Mouse (Mus musculus): ENCODE results near the gene Nek4. TPM values are rescaled to one million over a fixed set of nuclear protein-coding genes. Genes with fewer than 3 reads are reported as not detected.

Nek4 gene
- polyA plus RNA-seq, 1 experiment: 1.4 TPM

DNA sequence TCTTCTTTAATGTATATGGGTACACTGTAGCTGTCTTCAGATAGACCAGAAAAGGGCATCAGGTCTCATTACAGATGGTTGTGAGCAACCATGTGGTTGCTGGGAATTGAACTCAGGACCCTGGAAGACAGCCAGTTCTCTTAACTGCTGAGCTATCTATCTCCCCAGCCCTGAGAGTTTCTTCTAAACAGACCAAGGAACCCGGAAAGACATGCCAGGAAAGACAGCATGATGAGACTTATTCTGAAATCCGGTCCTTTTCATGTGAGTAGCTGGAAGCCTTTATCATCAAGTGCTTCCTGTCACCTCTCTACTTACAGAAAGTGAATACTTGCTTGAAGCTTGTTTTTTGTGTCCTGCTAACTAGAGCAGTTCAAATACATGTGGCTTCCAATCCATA is 53.4 kb downstream of the Nek4 start:
- H3K4me3 ChIP-seq (replicated peaks): no peak overlapping the region
- TF ChIP-seq FLI1 (IDR thresholded peaks at IDR 0.05; ENCODE audit: low read length) (no peak), GATA1 (IDR thresholded peaks at IDR 0.05; ENCODE audit: borderline replicate concordance, low read length) (no peak)
- H3K27me3 ChIP-seq (replicated peaks): no peaks in the 10 kb centered on the region
- H3K36me3 ChIP-seq (replicated peaks; ENCODE audit: low read length): peaks cover 35% of the 10 kb centered on the region
- H3K9me3 ChIP-seq: no peaks in the 10 kb centered on the region
- peaks cover 55% of the 10 kb centered on the region for H3K4me1 ChIP-seq

DNA sequence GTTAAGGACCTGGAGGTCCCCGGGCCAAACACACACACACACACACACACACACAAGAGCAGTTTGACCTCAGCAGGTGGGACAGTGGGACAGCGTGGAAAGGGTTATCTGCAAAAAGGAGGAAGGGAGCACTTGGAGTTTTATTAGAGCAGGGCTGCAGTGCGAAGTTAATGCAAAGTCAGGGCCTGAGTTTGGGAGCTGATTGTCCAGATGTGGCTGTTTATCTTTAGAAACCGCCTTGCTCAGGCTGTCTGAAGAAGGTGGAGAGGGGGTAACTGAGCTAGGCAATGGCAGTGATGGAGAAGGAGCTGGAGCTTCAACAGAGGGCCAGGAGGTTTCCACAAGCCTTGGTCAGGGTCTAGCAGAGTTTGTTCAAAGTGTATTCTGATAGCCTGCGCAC is 55.6 kb downstream of the Nek4 start:
- TF ChIP-seq GATA1 (IDR thresholded peaks at IDR 0.05; ENCODE audit: borderline replicate concordance, low read length) (no peak), FLI1 (IDR thresholded peaks at IDR 0.05; ENCODE audit: low read length) (no peak)
- H3K4me3 ChIP-seq (replicated peaks): no peak overlapping the region
- H3K27me3 ChIP-seq (replicated peaks): no peaks in the 10 kb centered on the region
- peaks cover 45% of the 10 kb centered on the region for H3K4me1 ChIP-seq
- peaks cover 57% of the 10 kb centered on the region for H3K36me3 ChIP-seq (replicated peaks; ENCODE audit: low read length)
- no peaks in the 10 kb centered on the region for H3K9me3 ChIP-seq

GRCm38 (mm10) chr14:31011588-31011987 is 60.4 kb downstream of the Nek4 start:
- Histone ChIP-seq H3K4me3 (replicated peaks) (no peak overlapping the region), H3K27me3 (replicated peaks) (no peaks in the 10 kb centered on the region), H3K4me1 (peaks cover 21% of the 10 kb centered on the region), H3K36me3 (replicated peaks; ENCODE audit: low read length) (peaks cover 96% of the 10 kb centered on the region), H3K9me3 (no peaks in the 10 kb centered on the region)
- TF ChIP-seq FLI1 (IDR thresholded peaks at IDR 0.05; ENCODE audit: low read length) (no peak), GATA1 (IDR thresholded peaks at IDR 0.05; ENCODE audit: borderline replicate concordance, low read length) (no peak)

DNA sequence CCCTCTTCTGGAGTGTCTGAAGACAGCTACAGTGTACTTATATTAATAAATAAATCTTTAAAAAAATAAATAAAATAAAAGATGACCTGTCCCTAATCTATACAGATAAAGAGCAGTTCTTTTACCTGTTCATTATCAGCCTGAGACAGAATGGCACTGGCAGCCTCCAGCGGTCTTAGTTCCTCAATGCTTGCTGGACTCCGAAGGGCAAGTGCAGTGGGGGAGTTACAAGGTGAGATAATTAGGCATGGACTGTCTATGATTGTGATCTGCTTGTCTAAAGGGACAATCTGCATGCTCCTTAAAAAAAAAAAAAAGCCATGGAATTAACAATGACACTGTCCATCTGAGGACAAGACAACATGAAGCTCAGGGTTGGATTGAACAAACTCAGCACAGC is 62.8 kb downstream of the Nek4 start:
- Histone ChIP-seq H3K27me3 (replicated peaks) (no peaks in the 10 kb centered on the region), H3K4me1 (peaks cover 28% of the 10 kb centered on the region), H3K36me3 (replicated peaks; ENCODE audit: low read length) (peaks cover 84% of the 10 kb centered on the region), H3K4me3 (replicated peaks) (no peak overlapping the region), H3K9me3 (no peaks in the 10 kb centered on the region)
- TF ChIP-seq GATA1 (IDR thresholded peaks at IDR 0.05; ENCODE audit: borderline replicate concordance, low read length): no peak
- TF ChIP-seq FLI1 (IDR thresholded peaks at IDR 0.05; ENCODE audit: low read length): no peak

DNA sequence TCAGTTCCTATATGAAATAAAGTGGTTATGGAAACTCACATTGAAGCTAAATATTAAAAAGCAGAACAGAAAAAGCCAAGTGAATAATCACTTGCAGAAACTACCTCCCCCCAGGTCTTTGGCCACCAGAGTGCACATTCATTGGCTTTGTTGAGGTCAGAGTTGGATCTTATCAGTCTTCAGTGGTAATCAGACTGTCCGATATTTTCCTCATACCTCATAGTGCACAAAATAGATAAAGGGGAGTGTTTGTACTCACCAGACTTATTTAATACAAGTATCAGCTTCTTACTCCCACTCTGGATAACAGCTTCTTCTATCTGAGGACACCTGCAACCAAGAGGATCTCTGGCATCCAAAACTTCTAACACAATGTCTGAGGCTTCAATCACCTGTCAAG is 64.9 kb downstream of the Nek4 start:
- peaks cover 63% of the 10 kb centered on the region for H3K36me3 ChIP-seq (replicated peaks; ENCODE audit: low read length)
- peaks cover 36% of the 10 kb centered on the region for H3K4me1 ChIP-seq
- no peaks in the 10 kb centered on the region for H3K9me3 ChIP-seq
- TF ChIP-seq FLI1 (IDR thresholded peaks at IDR 0.05; ENCODE audit: low read length) (no peak), GATA1 (IDR thresholded peaks at IDR 0.05; ENCODE audit: borderline replicate concordance, low read length) (no peak)
- H3K27me3 ChIP-seq (replicated peaks): no peaks in the 10 kb centered on the region
- H3K4me3 ChIP-seq (replicated peaks): no peak overlapping the region

DNA sequence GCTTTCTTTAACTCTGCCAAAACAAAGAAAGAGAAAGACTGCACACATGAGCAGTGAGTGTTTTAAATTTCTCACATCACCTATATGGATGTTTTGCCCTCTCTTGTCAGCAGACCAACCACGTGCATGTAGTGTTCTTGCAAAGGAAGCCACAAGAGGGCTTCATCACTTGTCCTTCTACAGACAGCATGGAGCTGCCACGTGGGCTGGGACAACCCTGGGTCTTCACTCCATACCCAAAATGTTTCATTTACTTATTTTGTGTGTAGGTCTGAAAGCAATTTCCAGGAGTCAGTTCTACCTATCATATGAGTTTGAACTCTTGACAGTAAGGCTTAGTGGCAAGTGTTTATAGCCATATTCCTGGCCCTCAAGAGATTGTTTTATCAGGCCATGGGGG is 66.7 kb downstream of the Nek4 start:
- Histone ChIP-seq H3K36me3 (replicated peaks; ENCODE audit: low read length) (peaks cover 58% of the 10 kb centered on the region), H3K27me3 (replicated peaks) (no peaks in the 10 kb centered on the region), H3K4me3 (replicated peaks) (peak overlapping the region; percentile 97), H3K4me1 (peaks cover 49% of the 10 kb centered on the region), H3K9me3 (no peaks in the 10 kb centered on the region)
- TF ChIP-seq GATA1 (IDR thresholded peaks at IDR 0.05; ENCODE audit: borderline replicate concordance, low read length) (no peak), FLI1 (IDR thresholded peaks at IDR 0.05; ENCODE audit: low read length) (no peak)

GRCm38 (mm10) chr14:31018860-31019291 is 67.7 kb downstream of the Nek4 start, which contains the start of the genes Pbrm1 and Gnl3:
TSS of gene Pbrm1 (plus strand) at chr14:31019138.
TSS of gene Gnl3 (minus strand) at chr14:31019152.
- Histone ChIP-seq H3K36me3 (replicated peaks; ENCODE audit: low read length) (peaks cover 58% of the 10 kb centered on the region), H3K4me3 (replicated peaks) (peak within 1 kb of the TSS; percentile 97), H3K4me1 (peaks cover 59% of the 10 kb centered on the region), H3K9me3 (no peaks in the 10 kb centered on the region), H3K27me3 (replicated peaks) (no peaks in the 10 kb centered on the region)
- TF ChIP-seq FLI1 (IDR thresholded peaks at IDR 0.05; ENCODE audit: low read length) (no peak), GATA1 (IDR thresholded peaks at IDR 0.05; ENCODE audit: borderline replicate concordance, low read length) (no peak)

- H3K4me1 ChIP-seq: peaks cover 64% of the 10 kb centered on the region
- peak overlapping the region; percentile 97 for H3K4me3 ChIP-seq (replicated peaks)
- H3K27me3 ChIP-seq (replicated peaks): no peaks in the 10 kb centered on the region
- H3K9me3 ChIP-seq: no peaks in the 10 kb centered on the region
- H3K36me3 ChIP-seq (replicated peaks; ENCODE audit: low read length): peaks cover 58% of the 10 kb centered on the region
- TF ChIP-seq GATA1 (IDR thresholded peaks at IDR 0.05; ENCODE audit: borderline replicate concordance, low read length) (no peak), FLI1 (IDR thresholded peaks at IDR 0.05; ENCODE audit: low read length) (no peak)
These were observed 68.4 kb downstream of the Nek4 start for GRCm38 (mm10) chr14:31019331-31020205.

GRCm38 (mm10) chr14:31022579-31022978 is 71.4 kb downstream of the Nek4 start:
- H3K27me3 ChIP-seq (replicated peaks): no peaks in the 10 kb centered on the region
- TF ChIP-seq FLI1 (IDR thresholded peaks at IDR 0.05; ENCODE audit: low read length): no peak
- TF ChIP-seq GATA1 (IDR thresholded peaks at IDR 0.05; ENCODE audit: borderline replicate concordance, low read length): no peak
- H3K9me3 ChIP-seq: no peaks in the 10 kb centered on the region
- H3K36me3 ChIP-seq (replicated peaks; ENCODE audit: low read length): peaks cover 58% of the 10 kb centered on the region
- H3K4me1 ChIP-seq: peaks cover 45% of the 10 kb centered on the region
- no peak overlapping the region for H3K4me3 ChIP-seq (replicated peaks)

DNA sequence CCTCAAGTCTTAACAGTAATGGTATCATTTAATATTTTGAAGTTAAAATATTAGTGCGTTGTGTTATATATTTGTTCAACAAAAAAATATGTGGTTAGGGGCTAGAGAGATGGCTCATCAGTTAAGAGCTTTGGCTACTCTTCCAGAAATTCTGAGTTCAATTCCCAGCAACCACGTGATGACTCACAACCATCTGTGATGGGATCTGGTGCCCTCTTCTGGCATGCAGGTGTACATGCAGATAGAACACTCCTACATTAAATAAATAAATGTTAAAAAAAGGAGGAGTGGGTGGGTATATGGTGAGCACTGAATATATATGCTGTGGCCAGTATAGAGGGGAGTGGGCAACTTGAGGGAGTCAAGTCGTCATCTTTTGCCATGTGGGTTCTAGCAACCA is 74.6 kb downstream of the Nek4 start:
- Histone ChIP-seq H3K27me3 (replicated peaks) (no peaks in the 10 kb centered on the region), H3K4me1 (peaks cover 32% of the 10 kb centered on the region), H3K4me3 (replicated peaks) (no peak overlapping the region), H3K9me3 (no peaks in the 10 kb centered on the region), H3K36me3 (replicated peaks; ENCODE audit: low read length) (peaks cover 88% of the 10 kb centered on the region)
- no peak for TF ChIP-seq FLI1 (IDR thresholded peaks at IDR 0.05; ENCODE audit: low read length)
- TF ChIP-seq GATA1 (IDR thresholded peaks at IDR 0.05; ENCODE audit: borderline replicate concordance, low read length): no peak

Other genes starting within 250 kb of the Nek4 start
- gene Sfmbt1, start 236.5 kb upstream of the Nek4 start, polyA plus RNA-seq (2012; ENCODE audit: insufficient read depth, low replicate concordance): 0.53 and 1.0 TPM in 2 replicates
- 21.4 and 29.3 TPM in 2 replicates for gene Tmem110, start 125.8 kb upstream of the Nek4 start, polyA plus RNA-seq (2012; ENCODE audit: insufficient read depth, low replicate concordance)
- gene Mustn1, start 72.2 kb upstream of the Nek4 start, polyA plus RNA-seq (2012; ENCODE audit: insufficient read depth, low replicate concordance): 4.1 TPM in 1 of 2 replicates, not detected in the other
- gene Itih4, start 64.9 kb upstream of the Nek4 start, polyA plus RNA-seq (2012; ENCODE audit: insufficient read depth, low replicate concordance): 0.04 TPM in 1 of 2 replicates, not detected in the other
- not detected in 2 replicates for gene Itih3, start 27.6 kb upstream of the Nek4 start, polyA plus RNA-seq (2012; ENCODE audit: insufficient read depth, low replicate concordance)
- gene Itih1, start 8.1 kb upstream of the Nek4 start, polyA plus RNA-seq (2012; ENCODE audit: insufficient read depth, low replicate concordance): 0.20 TPM in 1 of 2 replicates, not detected in the other
- 6.5 and 7.5 TPM in 2 replicates for gene Glt8d1, start 50.0 kb downstream of the Nek4 start, polyA plus RNA-seq (2012; ENCODE audit: insufficient read depth, low replicate concordance)
- gene Spcs1, start 50.3 kb downstream of the Nek4 start, polyA plus RNA-seq (2012; ENCODE audit: insufficient read depth, low replicate concordance): 10.3 and 51.5 TPM in 2 replicates
- gene Pbrm1, start 67.8 kb downstream of the Nek4 start, polyA plus RNA-seq (2012; ENCODE audit: insufficient read depth, low replicate concordance): 3.7 and 3.8 TPM in 2 replicates
- gene Gnl3, start 67.8 kb downstream of the Nek4 start, polyA plus RNA-seq (2012; ENCODE audit: insufficient read depth, low replicate concordance): 8.2 TPM in 1 of 2 replicates, not detected in the other
- gene Smim4, start 177.6 kb downstream of the Nek4 start, polyA plus RNA-seq (2012; ENCODE audit: insufficient read depth, low replicate concordance): 75.6 and 108 TPM in 2 replicates
- 31.4 and 70.8 TPM in 2 replicates for gene Nt5dc2, start 179.7 kb downstream of the Nek4 start, polyA plus RNA-seq (2012; ENCODE audit: insufficient read depth, low replicate concordance)
- 5.0 and 11.7 TPM in 2 replicates for gene Stab1, start 217.3 kb downstream of the Nek4 start, polyA plus RNA-seq (2012; ENCODE audit: insufficient read depth, low replicate concordance)